Mouse (Mus musculus): ENCODE results near the gene Olfr103. TPM values are rescaled to one million over a fixed set of nuclear protein-coding genes. Genes with fewer than 3 reads are reported as not detected.

The Olfr103 gene
- total RNA-seq (2014; rRNA removed), result not detected in 2 replicates
- not detected in 2 replicates for polyA plus RNA-seq (2015; fragmentation: Nextera tagmentation; extraction: Ambion mirVana)

- Histone ChIP-seq H3K27ac (no peak within 1 kb of the TSS), H3K9me3 (ENCODE audit: low read length) (no peaks in the 10 kb centered on the region), H3K4me3 (ENCODE audit: low read length) (no peak within 1 kb of the TSS), H3K27me3 (ENCODE audit: insufficient read depth, low read length) (no peaks in the 10 kb centered on the region), H3K36me3 (ENCODE audit: insufficient read depth, low read length) (no peaks in the 10 kb centered on the region), H3K9ac (replicated peaks; ENCODE audit: low read length) (no peak within 1 kb of the TSS), H3K4me2 (ENCODE audit: low read depth, low read length) (no peak within 1 kb of the TSS), H3K4me1 (ENCODE audit: insufficient read depth, low read length) (no peaks in the 10 kb centered on the region)
- WGBS, result 89% methylated on average over 2 of the region's 2 CpGs
- no peak for ATAC-seq
- DNase-seq (ENCODE audit: low spot score), result no peak
- no peak for TF ChIP-seq CTCF (IDR thresholded peaks at IDR 0.05; ENCODE audit: low read depth)
Observed at GRCm38 (mm10) chr17:37339598-37339997, at the start of gene Olfr103. Gene Olfr103 (minus strand): TSS chr17:37339698.

GRCm38 (mm10) chr17:37378733-37379132 is 39.2 kb upstream of the Olfr103 start, which contains the start of gene Olfr105-ps:
Gene Olfr105-ps (plus strand): TSS chr17:37379033.
- H3K9me3 ChIP-seq (ENCODE audit: low read length), result no peaks in the 10 kb centered on the region
- no peaks in the 10 kb centered on the region for H3K4me1 ChIP-seq (ENCODE audit: insufficient read depth, low read length)
- H3K4me3 ChIP-seq (ENCODE audit: low read length), result no peak within 1 kb of the TSS
- H3K27ac ChIP-seq, result no peak within 1 kb of the TSS
- H3K27me3 ChIP-seq (ENCODE audit: insufficient read depth, low read length), result no peaks in the 10 kb centered on the region
- no peak for TF ChIP-seq CTCF (IDR thresholded peaks at IDR 0.05; ENCODE audit: low read depth)
- H3K9ac ChIP-seq (replicated peaks; ENCODE audit: low read length), result no peak within 1 kb of the TSS
- no peak for DNase-seq (ENCODE audit: low spot score)
- ATAC-seq, result no peak
- H3K36me3 ChIP-seq (ENCODE audit: insufficient read depth, low read length), result no peaks in the 10 kb centered on the region
- no peak within 1 kb of the TSS for H3K4me2 ChIP-seq (ENCODE audit: low read depth, low read length)

- TF ChIP-seq CTCF (IDR thresholded peaks at IDR 0.05; ENCODE audit: low read depth), result no peak
- Histone ChIP-seq H3K4me3 (ENCODE audit: low read length) (no peak within 1 kb of the TSS), H3K4me1 (ENCODE audit: insufficient read depth, low read length) (no peaks in the 10 kb centered on the region), H3K27me3 (ENCODE audit: insufficient read depth, low read length) (no peaks in the 10 kb centered on the region), H3K36me3 (ENCODE audit: insufficient read depth, low read length) (no peaks in the 10 kb centered on the region), H3K9ac (replicated peaks; ENCODE audit: low read length) (no peak within 1 kb of the TSS), H3K4me2 (ENCODE audit: low read depth, low read length) (no peak within 1 kb of the TSS), H3K27ac (no peak within 1 kb of the TSS), H3K9me3 (ENCODE audit: low read length) (no peaks in the 10 kb centered on the region)
- ATAC-seq (no peak), DNase-seq (ENCODE audit: low spot score) (no peak)
Observed at GRCm38 (mm10) chr17:37359282-37359681, 19.8 kb upstream of the Olfr103 start, which contains the start of gene Olfr104-ps. Gene Olfr104-ps (plus strand): TSS chr17:37359582.

GRCm38 (mm10) chr17:37316954-37317353 is 22.5 kb downstream of the Olfr103 start, which contains the start of gene Olfr102:
Gene Olfr102 (minus strand): TSS chr17:37317054.
- Histone ChIP-seq H3K9ac (replicated peaks; ENCODE audit: low read length) (no peak within 1 kb of the TSS), H3K27ac (no peak within 1 kb of the TSS), H3K4me2 (ENCODE audit: low read depth, low read length) (no peak within 1 kb of the TSS), H3K4me3 (ENCODE audit: low read length) (no peak within 1 kb of the TSS), H3K36me3 (ENCODE audit: insufficient read depth, low read length) (no peaks in the 10 kb centered on the region), H3K9me3 (ENCODE audit: low read length) (no peaks in the 10 kb centered on the region), H3K4me1 (ENCODE audit: insufficient read depth, low read length) (no peaks in the 10 kb centered on the region), H3K27me3 (ENCODE audit: insufficient read depth, low read length) (no peaks in the 10 kb centered on the region)
- ATAC-seq (no peak), DNase-seq (ENCODE audit: low spot score) (no peak)
- TF ChIP-seq CTCF (IDR thresholded peaks at IDR 0.05; ENCODE audit: low read depth), result no peak

GRCm38 (mm10) chr17:37310146-37310699 is 29.3 kb downstream of the Olfr103 start:
- Histone ChIP-seq H3K27me3 (ENCODE audit: insufficient read depth, low read length) (no peaks in the 10 kb centered on the region), H3K4me2 (ENCODE audit: low read depth, low read length) (no peak overlapping the region), H3K4me1 (ENCODE audit: insufficient read depth, low read length) (no peaks in the 10 kb centered on the region), H3K9me3 (ENCODE audit: low read length) (no peaks in the 10 kb centered on the region), H3K36me3 (ENCODE audit: insufficient read depth, low read length) (no peaks in the 10 kb centered on the region), H3K27ac (no peak overlapping the region), H3K9ac (replicated peaks; ENCODE audit: low read length) (no peak overlapping the region), H3K4me3 (ENCODE audit: low read length) (no peak overlapping the region)
- 54% methylated on average over 2 of the region's 2 CpGs for WGBS
- TF ChIP-seq CTCF (IDR thresholded peaks at IDR 0.05; ENCODE audit: low read depth), result no peak
- no peak for ATAC-seq
- DNase-seq (ENCODE audit: low spot score), result no peak

GRCm38 (mm10) chr17:37308483-37308882 is 31.0 kb downstream of the Olfr103 start:
- no peak overlapping the region for H3K9ac ChIP-seq (replicated peaks; ENCODE audit: low read length)
- DNase-seq (ENCODE audit: low spot score), result peak; percentile 58
- 43% methylated on average over 4 of the region's 4 CpGs for WGBS

GRCm38 (mm10) chr17:37304213-37304612 is 35.3 kb downstream of the Olfr103 start, which contains the start of gene Olfr101:
Gene Olfr101 (minus strand): TSS chr17:37304313.
- no peaks in the 10 kb centered on the region for H3K27me3 ChIP-seq (ENCODE audit: insufficient read depth, low read length)
- ATAC-seq (no peak), DNase-seq (ENCODE audit: low spot score) (no peak)
- no peaks in the 10 kb centered on the region for H3K36me3 ChIP-seq (ENCODE audit: insufficient read depth, low read length)
- no peak within 1 kb of the TSS for H3K9ac ChIP-seq (replicated peaks; ENCODE audit: low read length)
- H3K27ac ChIP-seq, result no peak within 1 kb of the TSS
- H3K4me2 ChIP-seq (ENCODE audit: low read depth, low read length), result no peak within 1 kb of the TSS
- H3K9me3 ChIP-seq (ENCODE audit: low read length), result no peaks in the 10 kb centered on the region
- TF ChIP-seq CTCF (IDR thresholded peaks at IDR 0.05; ENCODE audit: low read depth), result no peak
- 82% methylated on average over 4 of the region's 4 CpGs for WGBS
- no peaks in the 10 kb centered on the region for H3K4me1 ChIP-seq (ENCODE audit: insufficient read depth, low read length)
- H3K4me3 ChIP-seq (ENCODE audit: low read length), result no peak within 1 kb of the TSS

More at GRCm38 (mm10) chr17:37308483-37308882, 31.0 kb downstream of the Olfr103 start:
- peak; percentile 60 for TF ChIP-seq CTCF (IDR thresholded peaks at IDR 0.05; ENCODE audit: low read depth)
- Histone ChIP-seq H3K4me2 (ENCODE audit: low read depth, low read length) (no peak overlapping the region), H3K36me3 (ENCODE audit: insufficient read depth, low read length) (no peaks in the 10 kb centered on the region), H3K27me3 (ENCODE audit: insufficient read depth, low read length) (no peaks in the 10 kb centered on the region), H3K4me1 (ENCODE audit: insufficient read depth, low read length) (no peaks in the 10 kb centered on the region), H3K4me3 (ENCODE audit: low read length) (no peak overlapping the region), H3K27ac (no peak overlapping the region), H3K9me3 (ENCODE audit: low read length) (no peaks in the 10 kb centered on the region)
- ATAC-seq, result no peak

Other genes starting within 250 kb of the Olfr103 start
- gene Olfr91, start 241.4 kb downstream of the Olfr103 start, total RNA-seq (2014; rRNA removed), result not detected in 2 replicates
- 0.06 TPM in 1 of 2 replicates, not detected in the other for gene Olfr91, start 241.4 kb downstream of the Olfr103 start, polyA plus RNA-seq (2015; fragmentation: Nextera tagmentation; extraction: Ambion mirVana)
- gene Olfr92, start 219.6 kb downstream of the Olfr103 start, total RNA-seq (2014; rRNA removed), result not detected in 2 replicates
- gene Olfr92, start 219.6 kb downstream of the Olfr103 start, polyA plus RNA-seq (2015; fragmentation: Nextera tagmentation; extraction: Ambion mirVana), result not detected in 2 replicates
- not detected in 2 replicates for gene Olfr93, start 178.2 kb downstream of the Olfr103 start, total RNA-seq (2014; rRNA removed)
- gene Olfr93, start 178.2 kb downstream of the Olfr103 start, polyA plus RNA-seq (2015; fragmentation: Nextera tagmentation; extraction: Ambion mirVana), result not detected in 2 replicates
- gene Ubd, start 145.8 kb downstream of the Olfr103 start, total RNA-seq (2014; rRNA removed), result not detected in 2 replicates
- gene Ubd, start 145.8 kb downstream of the Olfr103 start, polyA plus RNA-seq (2015; fragmentation: Nextera tagmentation; extraction: Ambion mirVana), result not detected in 2 replicates
- gene Olfr94, start 138.7 kb downstream of the Olfr103 start, total RNA-seq (2014; rRNA removed), result 0.58 and 1.3 TPM in 2 replicates
- 0.14 TPM in 1 of 2 replicates, not detected in the other for gene Olfr94, start 138.7 kb downstream of the Olfr103 start, polyA plus RNA-seq (2015; fragmentation: Nextera tagmentation; extraction: Ambion mirVana)
- 0.37 TPM in 1 of 2 replicates, not detected in the other for gene Olfr95, start 126.6 kb downstream of the Olfr103 start, total RNA-seq (2014; rRNA removed)
- gene Olfr95, start 126.6 kb downstream of the Olfr103 start, polyA plus RNA-seq (2015; fragmentation: Nextera tagmentation; extraction: Ambion mirVana), result 0.03 and 0.04 TPM in 2 replicates
- gene Olfr96, start 119.6 kb downstream of the Olfr103 start, total RNA-seq (2014; rRNA removed), result not detected in 2 replicates
- gene Olfr96, start 119.6 kb downstream of the Olfr103 start, polyA plus RNA-seq (2015; fragmentation: Nextera tagmentation; extraction: Ambion mirVana), result not detected in 2 replicates
- not detected in 2 replicates for gene Olfr97, start 102.4 kb downstream of the Olfr103 start, total RNA-seq (2014; rRNA removed)
- gene Olfr97, start 102.4 kb downstream of the Olfr103 start, polyA plus RNA-seq (2015; fragmentation: Nextera tagmentation; extraction: Ambion mirVana), result not detected in 2 replicates
- not detected in 2 replicates for gene Olfr98, start 75.9 kb downstream of the Olfr103 start, total RNA-seq (2014; rRNA removed)
- not detected in 2 replicates for gene Olfr98, start 75.9 kb downstream of the Olfr103 start, polyA plus RNA-seq (2015; fragmentation: Nextera tagmentation; extraction: Ambion mirVana)
- gene H2-M3, start 69.5 kb downstream of the Olfr103 start, total RNA-seq (2014; rRNA removed), result 0.63 and 2.5 TPM in 2 replicates
- 1.9 and 2.7 TPM in 2 replicates for gene H2-M3, start 69.5 kb downstream of the Olfr103 start, polyA plus RNA-seq (2015; fragmentation: Nextera tagmentation; extraction: Ambion mirVana)
- not detected in 2 replicates for gene Olfr99, start 56.2 kb downstream of the Olfr103 start, total RNA-seq (2014; rRNA removed)
- not detected in 2 replicates for gene Olfr99, start 56.2 kb downstream of the Olfr103 start, polyA plus RNA-seq (2015; fragmentation: Nextera tagmentation; extraction: Ambion mirVana)
- gene Olfr101, start 35.4 kb downstream of the Olfr103 start, total RNA-seq (2014; rRNA removed), result not detected in 2 replicates
- not detected in 2 replicates for gene Olfr101, start 35.4 kb downstream of the Olfr103 start, polyA plus RNA-seq (2015; fragmentation: Nextera tagmentation; extraction: Ambion mirVana)
- gene Olfr102, start 22.6 kb downstream of the Olfr103 start, total RNA-seq (2014; rRNA removed), result not detected in 2 replicates
- gene Olfr102, start 22.6 kb downstream of the Olfr103 start, polyA plus RNA-seq (2015; fragmentation: Nextera tagmentation; extraction: Ambion mirVana), result not detected in 2 replicates
- gene Olfr104-ps, start 19.9 kb upstream of the Olfr103 start, total RNA-seq (2014; rRNA removed), result not detected in 2 replicates
- gene Olfr104-ps, start 19.9 kb upstream of the Olfr103 start, polyA plus RNA-seq (2015; fragmentation: Nextera tagmentation; extraction: Ambion mirVana), result not detected in 2 replicates
- gene Olfr105-ps, start 39.3 kb upstream of the Olfr103 start, total RNA-seq (2014; rRNA removed), result not detected in 2 replicates
- gene Olfr105-ps, start 39.3 kb upstream of the Olfr103 start, polyA plus RNA-seq (2015; fragmentation: Nextera tagmentation; extraction: Ambion mirVana), result not detected in 2 replicates
- gene Olfr106-ps, start 50.7 kb upstream of the Olfr103 start, total RNA-seq (2014; rRNA removed), result not detected in 2 replicates
- not detected in 2 replicates for gene Olfr106-ps, start 50.7 kb upstream of the Olfr103 start, polyA plus RNA-seq (2015; fragmentation: Nextera tagmentation; extraction: Ambion mirVana)
- gene Olfr107, start 59.5 kb upstream of the Olfr103 start, total RNA-seq (2014; rRNA removed), result not detected in 2 replicates
- not detected in 2 replicates for gene Olfr107, start 59.5 kb upstream of the Olfr103 start, polyA plus RNA-seq (2015; fragmentation: Nextera tagmentation; extraction: Ambion mirVana)
- not detected in 2 replicates for gene Olfr108, start 105.8 kb upstream of the Olfr103 start, total RNA-seq (2014; rRNA removed)
- not detected in 2 replicates for gene Olfr108, start 105.8 kb upstream of the Olfr103 start, polyA plus RNA-seq (2015; fragmentation: Nextera tagmentation; extraction: Ambion mirVana)
- not detected in 2 replicates for gene Olfr109, start 119.2 kb upstream of the Olfr103 start, total RNA-seq (2014; rRNA removed)
- not detected in 2 replicates for gene Olfr109, start 119.2 kb upstream of the Olfr103 start, polyA plus RNA-seq (2015; fragmentation: Nextera tagmentation; extraction: Ambion mirVana)
- gene H2-M2, start 143.9 kb upstream of the Olfr103 start, total RNA-seq (2014; rRNA removed), result not detected in 2 replicates
- not detected in 2 replicates for gene H2-M2, start 143.9 kb upstream of the Olfr103 start, polyA plus RNA-seq (2015; fragmentation: Nextera tagmentation; extraction: Ambion mirVana)
- gene Olfr110, start 152.8 kb upstream of the Olfr103 start, total RNA-seq (2014; rRNA removed), result not detected in 2 replicates
- not detected in 2 replicates for gene Olfr110, start 152.8 kb upstream of the Olfr103 start, polyA plus RNA-seq (2015; fragmentation: Nextera tagmentation; extraction: Ambion mirVana)
- gene Olfr111, start 168.3 kb upstream of the Olfr103 start, total RNA-seq (2014; rRNA removed), result not detected in 2 replicates
- gene Olfr111, start 168.3 kb upstream of the Olfr103 start, polyA plus RNA-seq (2015; fragmentation: Nextera tagmentation; extraction: Ambion mirVana), result not detected in 2 replicates
- gene Olfr112, start 229.8 kb upstream of the Olfr103 start, total RNA-seq (2014; rRNA removed), result not detected in 2 replicates
- not detected in 2 replicates for gene Olfr112, start 229.8 kb upstream of the Olfr103 start, polyA plus RNA-seq (2015; fragmentation: Nextera tagmentation; extraction: Ambion mirVana)
- gene Olfr113, start 238.0 kb upstream of the Olfr103 start, total RNA-seq (2014; rRNA removed), result not detected in 2 replicates
- not detected in 2 replicates for gene Olfr113, start 238.0 kb upstream of the Olfr103 start, polyA plus RNA-seq (2015; fragmentation: Nextera tagmentation; extraction: Ambion mirVana)